Mouse (Mus musculus) stomach, postnatal 0 days (tissue): Measurements from ENCODE around the gene Tmem88. TPM values are rescaled to one million over a fixed set of nuclear protein-coding genes. Genes with fewer than 3 reads are reported as not detected.

ENCODE experiments used
- ATAC-seq: fragments of 200-750 bp; cut with Nextera tagmentation; 2 replicates; pipeline ENCODE4 v1.8.0; 2017; ENCODE audit not compliant: low FRiP score, low TSS enrichment
- DNase-seq: peaks from one replicate; pipeline ENCODE4 v3.0.0-alpha.2; 2016; ENCODE audit warnings: low spot score
- H3K27ac ChIP-seq: fragments of 300-500 bp; sonication (generic); replicated peaks from 2 replicates; pipeline ENCODE4 v1.5.1; 2014; ENCODE audit warnings: mild to moderate bottlenecking, control low read depth
- H3K27me3 ChIP-seq: fragments of 300-500 bp; sonication (generic); 2 replicates; pipeline ENCODE4 v1.6.1; 2014; ENCODE audit warnings: low read length; ENCODE audit not compliant: control insufficient read depth, insufficient read depth
- H3K36me3 ChIP-seq: fragments of 300-500 bp; sonication (generic); 2 replicates; pipeline ENCODE4 v1.6.1; 2014; ENCODE audit warnings: low read length, mixed read lengths; ENCODE audit not compliant: control insufficient read depth, insufficient read depth
- H3K4me1 ChIP-seq: fragments of 300-500 bp; sonication (generic); replicated peaks from 2 replicates; pipeline ENCODE4 v1.6.1; 2014; ENCODE audit warnings: antibody characterized with exemption; ENCODE audit not compliant: control insufficient read depth, insufficient read depth
- H3K4me2 ChIP-seq: fragments of 300-500 bp; sonication (generic); replicated peaks from 2 replicates; pipeline ENCODE4 v1.6.1; 2014; ENCODE audit warnings: low read depth, mild to moderate bottlenecking, control low read depth, moderate library complexity
- H3K4me3 ChIP-seq: fragments of 300-500 bp; sonication (generic); 2 replicates; pipeline ENCODE4 v1.5.1; 2014; ENCODE audit warnings: low read depth, low read length, control low read depth
- H3K9ac ChIP-seq: fragments of 300-500 bp; sonication (generic); 2 replicates; pipeline ENCODE4 v1.6.1; 2014; ENCODE audit warnings: mild to moderate bottlenecking, low read length, control low read depth, mixed read lengths
- H3K9me3 ChIP-seq: fragments of 300-500 bp; sonication (generic); 2 replicates; pipeline ENCODE4 v1.6.1; 2016; ENCODE audit warnings: low read length; ENCODE audit not compliant: control insufficient read depth
- CTCF ChIP-seq: IDR thresholded peaks from 2 replicates; pipeline ENCODE4 v1.5.1; 2016; ENCODE audit warnings: antibody characterized with exemption, low read depth, mild to moderate bottlenecking, moderate library complexity
- EP300 ChIP-seq: optimal IDR thresholded peaks from 2 replicates; pipeline ENCODE3; 2016; ENCODE audit warnings: antibody characterized with exemption
- WGBS: fragments of 180-500 bp; shearing (Covaris S2); extraction: QIAGEN DNeasy Blood & Tissue Kit; methylation state at CpG from one replicate; pipeline ENCODE4 v1.1.7; 2014; 5-methylcytosine and 5-hydroxymethylcytosine counted together
- polyA plus RNA-seq: library from polyadenylated mRNA; unstranded; fragments of >200 nt; fragmentation: Nextera tagmentation; extraction: Ambion mirVana; gene quantifications from 2 replicates; pipeline ENCODE4 v1.2.1, GENCODE M21; 2015

Gene Tmem88
- polyA plus RNA-seq, 1 experiment from 2014 or later = 17.8 TPM

DNA sequence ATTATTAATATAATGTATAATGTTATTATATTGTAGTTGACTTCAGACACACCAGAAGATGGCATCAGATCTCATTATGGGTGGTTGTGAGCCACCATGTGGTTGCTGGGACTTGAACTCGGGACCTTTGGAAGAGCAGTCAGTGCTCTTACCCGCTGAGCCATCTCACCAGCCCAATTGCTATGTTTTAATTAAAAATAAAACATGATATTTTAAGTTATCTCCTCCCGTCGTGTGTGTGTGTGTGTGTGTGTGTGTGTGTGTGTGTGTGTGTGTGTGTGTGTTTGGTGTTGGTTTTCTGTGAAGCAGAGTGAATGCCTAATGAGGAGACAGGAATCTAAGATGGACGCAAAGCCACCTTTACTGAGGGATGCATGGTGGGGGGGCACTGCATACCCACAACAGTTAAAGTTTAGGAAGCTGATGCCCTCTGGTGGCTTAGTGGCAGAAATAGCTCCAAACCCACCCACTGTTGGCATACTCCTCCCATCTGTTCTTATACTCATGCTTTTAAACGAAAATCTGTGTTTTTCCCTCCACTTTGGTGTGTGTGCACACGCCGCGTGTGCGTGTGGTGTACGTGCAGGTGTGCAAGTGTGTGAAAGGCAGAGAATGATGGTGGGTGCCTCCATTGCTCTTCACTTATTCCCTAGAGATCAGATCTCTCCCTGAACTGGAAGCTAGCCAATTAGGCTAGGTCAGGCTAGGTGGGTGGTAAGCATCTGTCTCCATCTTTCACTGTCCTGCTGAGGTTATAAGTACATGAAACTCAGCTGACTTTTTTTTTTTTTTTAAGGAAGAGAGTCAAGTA, 34.0 kb upstream of the Tmem88 start:
- Histone ChIP-seq H3K4me3 (no peak overlapping the region), H3K27me3 (no peaks in the 10 kb centered on the region), H3K4me1 (no peaks in the 10 kb centered on the region), H3K27ac (no peak overlapping the region), H3K36me3 (no peaks in the 10 kb centered on the region), H3K9me3 (no peaks in the 10 kb centered on the region), H3K4me2 (no peak overlapping the region; the same call in 1 of the 2 replicates), H3K9ac (no peak overlapping the region)
- TF ChIP-seq CTCF (peak; percentile 87), EP300 (no peak)
- 25% methylated on average over 11 of the region's 11 CpGs for WGBS
- DNase-seq (peak; percentile 67), ATAC-seq (peak; percentile 69)

GRCm38 (mm10) chr11:69430631-69431030, 32.6 kb upstream of the Tmem88 start:
- ATAC-seq (no peak), DNase-seq (no peak)
- H3K4me1 ChIP-seq = no peaks in the 10 kb centered on the region
- no peak overlapping the region for H3K4me3 ChIP-seq
- TF ChIP-seq EP300 (no peak), CTCF (no peak)
- no peaks in the 10 kb centered on the region for H3K36me3 ChIP-seq
- no peaks in the 10 kb centered on the region for H3K9me3 ChIP-seq
- H3K27me3 ChIP-seq = no peaks in the 10 kb centered on the region
- no peak overlapping the region for H3K9ac ChIP-seq
- H3K4me2 ChIP-seq = no peak overlapping the region
- no peak overlapping the region for H3K27ac ChIP-seq
- 89% methylated on average over 15 of the region's 15 CpGs for WGBS

DNA sequence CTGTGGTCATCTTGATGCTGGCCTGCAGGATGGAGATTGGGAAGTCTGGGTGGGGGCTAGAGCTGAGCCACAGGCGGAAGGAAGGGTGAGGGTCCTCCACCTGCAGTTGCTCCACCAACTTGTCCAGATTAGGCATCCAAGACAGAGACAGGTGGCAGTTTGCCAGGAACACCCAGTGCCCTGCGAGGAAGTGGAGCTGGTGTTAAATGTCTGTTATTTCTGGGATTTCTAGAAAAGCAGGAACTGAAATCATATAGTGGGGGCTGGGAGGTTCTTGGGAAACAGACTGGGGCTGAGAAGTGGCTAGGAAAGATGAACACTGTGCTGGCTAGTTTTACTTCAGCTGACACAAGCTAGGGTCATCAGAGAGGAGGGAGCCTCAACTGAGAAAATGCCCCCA, 31.3 kb upstream of the Tmem88 start:
- DNase-seq = no peak
- ATAC-seq = no peak

GRCm38 (mm10) chr11:69428751-69429150, 30.7 kb upstream of the Tmem88 start:
- Histone ChIP-seq H3K4me3 (no peak overlapping the region), H3K4me1 (no peaks in the 10 kb centered on the region), H3K27me3 (no peaks in the 10 kb centered on the region), H3K9me3 (no peaks in the 10 kb centered on the region), H3K27ac (no peak overlapping the region), H3K4me2 (no peak overlapping the region), H3K9ac (no peak overlapping the region), H3K36me3 (no peaks in the 10 kb centered on the region)
- no peak for TF ChIP-seq EP300
- TF ChIP-seq CTCF = peak; percentile 30
- DNase-seq (peak; percentile 93), ATAC-seq (peak; percentile 63)
- 12% methylated on average over 4 of the region's 4 CpGs for WGBS

More for the DNA sequence above, 31.3 kb upstream of the Tmem88 start:
- Histone ChIP-seq H3K27me3 (no peaks in the 10 kb centered on the region), H3K4me3 (no peak overlapping the region), H3K27ac (no peak overlapping the region), H3K9me3 (no peaks in the 10 kb centered on the region), H3K9ac (no peak overlapping the region), H3K4me1 (no peaks in the 10 kb centered on the region), H3K4me2 (no peak overlapping the region), H3K36me3 (no peaks in the 10 kb centered on the region)
- 30% methylated on average over 2 of the region's 2 CpGs for WGBS
- no peak for TF ChIP-seq CTCF
- no peak for TF ChIP-seq EP300

- no peak overlapping the region for H3K27ac ChIP-seq
- TF ChIP-seq EP300 (no peak), CTCF (no peak)
- H3K9ac ChIP-seq = no peak overlapping the region
- H3K27me3 ChIP-seq = no peaks in the 10 kb centered on the region
- no peak for ATAC-seq
- 89% methylated on average over 2 of the region's 2 CpGs for WGBS
- no peaks in the 10 kb centered on the region for H3K36me3 ChIP-seq
- DNase-seq = no peak
- no peaks in the 10 kb centered on the region for H3K9me3 ChIP-seq
- no peak overlapping the region for H3K4me2 ChIP-seq
- H3K4me3 ChIP-seq = no peak overlapping the region
- H3K4me1 ChIP-seq = no peaks in the 10 kb centered on the region
These were observed 28.2 kb upstream of the Tmem88 start for GRCm38 (mm10) chr11:69426246-69426645.

DNA sequence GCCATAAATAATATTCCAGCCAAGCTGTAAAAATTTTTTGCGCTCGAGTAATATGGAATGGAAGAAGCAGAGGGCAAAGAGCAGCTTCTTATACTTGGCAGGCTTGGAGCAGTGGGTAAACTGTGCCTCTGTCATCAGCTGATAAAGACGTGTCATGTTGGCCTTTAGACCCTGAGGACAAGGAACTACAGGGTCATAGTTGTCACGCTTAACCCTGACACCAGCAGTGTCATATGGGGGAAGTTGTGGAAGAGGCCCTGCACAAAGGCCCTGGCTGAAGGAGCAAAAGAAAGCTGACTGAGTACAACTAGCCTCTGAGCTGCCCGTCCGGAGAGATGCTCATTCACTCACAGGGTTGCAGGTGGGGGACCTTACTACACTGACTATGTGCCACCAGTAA, 25.9 kb upstream of the Tmem88 start:
- H3K4me3 ChIP-seq = no peak overlapping the region
- DNase-seq (no peak), ATAC-seq (no peak)
- no peak overlapping the region for H3K9ac ChIP-seq
- no peaks in the 10 kb centered on the region for H3K4me1 ChIP-seq
- TF ChIP-seq CTCF (no peak), EP300 (no peak)
- WGBS = 69% methylated on average over 6 of the region's 6 CpGs
- H3K27ac ChIP-seq = no peak overlapping the region
- no peaks in the 10 kb centered on the region for H3K27me3 ChIP-seq
- H3K9me3 ChIP-seq = no peaks in the 10 kb centered on the region
- H3K36me3 ChIP-seq = no peaks in the 10 kb centered on the region
- no peak overlapping the region for H3K4me2 ChIP-seq
